Mouse (Mus musculus) stomach, postnatal 0 days (tissue): Measurements from ENCODE around the gene Ccnl1.

Experiments used
- CTCF ChIP-seq: IDR thresholded peaks from 2 replicates; pipeline ENCODE4 v1.5.1; 2016; ENCODE audit warnings: antibody characterized with exemption, low read depth, mild to moderate bottlenecking, moderate library complexity
- EP300 ChIP-seq: optimal IDR thresholded peaks from 2 replicates; pipeline ENCODE3; 2016; ENCODE audit warnings: antibody characterized with exemption

DNA sequence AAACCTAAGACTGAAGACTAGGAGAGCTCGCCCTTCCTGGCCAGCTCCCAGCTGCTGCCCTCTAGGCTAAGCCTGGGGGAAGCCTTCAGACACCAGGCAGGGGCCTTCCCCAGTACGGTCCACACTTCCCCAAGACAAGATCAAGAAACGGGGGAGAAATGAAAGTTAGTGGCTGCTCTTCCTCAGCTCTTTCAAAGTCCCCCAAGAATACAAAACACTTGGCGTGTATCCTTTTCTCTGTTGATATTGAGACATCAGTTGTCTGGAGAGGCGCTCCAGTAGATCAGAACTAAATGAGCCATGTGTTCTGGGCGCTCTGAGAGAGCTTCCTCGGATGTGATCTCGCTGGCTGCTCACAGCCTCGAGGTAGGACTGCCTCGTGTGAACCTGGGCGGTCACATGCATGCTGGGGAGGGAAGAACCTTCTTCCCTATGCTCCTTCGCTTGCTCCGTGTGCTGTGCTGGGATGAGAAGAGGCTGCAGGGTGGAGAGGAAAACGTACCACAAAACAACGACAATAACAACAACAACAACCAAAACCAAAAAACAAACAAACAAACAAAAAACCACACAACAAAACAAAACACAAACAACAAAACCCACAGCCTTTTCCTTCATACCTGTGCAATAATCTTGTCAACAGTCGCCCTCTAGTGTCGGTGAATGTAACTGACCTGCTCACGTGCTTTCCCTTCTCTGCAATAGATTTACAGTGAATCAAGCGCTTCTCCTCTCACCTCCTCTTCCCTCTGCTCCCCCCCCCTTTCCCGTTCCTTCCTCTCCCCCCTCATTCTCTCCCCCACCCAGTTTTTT lies 28.0 kb downstream of the Ccnl1 start:
- peak; percentile 83 for TF ChIP-seq CTCF
- no peak for TF ChIP-seq EP300
